Mouse (Mus musculus) gastrocnemius, postnatal 4 days (tissue): Measurements from ENCODE around the gene Ddx47. TPM values are rescaled to one million over a fixed set of nuclear protein-coding genes. Genes with fewer than 3 reads are reported as not detected.

Experiments used
- DNase-seq, 2 experiments: peaks; one replicate each; pipeline ENCODE4 v3.0.0; 2021 to 2022; ENCODE audit warnings: low spot score in 2 of 2, mixed read lengths in 2 of 2
- total RNA-seq, 2 experiments: library from RNA; stranded (reverse); gene quantifications; 2 replicates each; pipeline ENCODE4 v1.2.3; 2021

The Ddx47 gene
- total RNA-seq, 2 experiments from 2014 or later: 42.1 to 53.6 TPM

- no peak for DNase-seq
Measured at GRCm38 (mm10) chr6:135066795-135067445, 55.5 kb downstream of the Ddx47 start.

GRCm38 (mm10) chr6:135068221-135068620, 56.8 kb downstream of the Ddx47 start:
- no peak for DNase-seq

- DNase-seq: no peak
Measured at GRCm38 (mm10) chr6:135069856-135070255, 58.4 kb downstream of the Ddx47 start.

GRCm38 (mm10) chr6:135070347-135070746, 58.9 kb downstream of the Ddx47 start:
- DNase-seq: no peak

Other genes starting within 250 kb of the Ddx47 start
- gene Dusp16, start 219.0 kb upstream of the Ddx47 start, total RNA-seq: 10 to 100 TPM; 27.8 to 29.7 TPM
- gene Crebl2, start 181.5 kb upstream of the Ddx47 start, total RNA-seq: 1 to 10 TPM; 4.1 to 4.7 TPM
- gene Gpr19, start 113.0 kb upstream of the Ddx47 start, total RNA-seq: 1 to 10 TPM; 4.9 to 7.7 TPM
- gene Cdkn1b, start 91.2 kb upstream of the Ddx47 start, total RNA-seq: 10 to 100 TPM; 51.1 to 53.0 TPM
- 1 to 10 TPM; 7.0 to 7.6 TPM for gene Apold1, start 29.9 kb upstream of the Ddx47 start, total RNA-seq
- 1 to 10 TPM; 1.3 to 1.5 TPM for gene Gprc5a, start 54.0 kb downstream of the Ddx47 start, total RNA-seq
- gene Gprc5d, start 106.7 kb downstream of the Ddx47 start, total RNA-seq: not detected
- 1 to 10 TPM; 6.0 to 6.5 TPM for gene Fam234b, start 186.4 kb downstream of the Ddx47 start, total RNA-seq
- gene Hebp1, start 186.4 kb downstream of the Ddx47 start, total RNA-seq: 10 to 100 TPM; 20.7 to 30.2 TPM
- 1 to 10 TPM in 1 of 2 experiments, under 1 TPM in 1; 0.78 to 1.1 TPM for gene Gsg1, start 242.7 kb downstream of the Ddx47 start, total RNA-seq